Mouse (Mus musculus): Measurements from ENCODE around the gene Tmem183a.

Gene Tmem183a

DNA sequence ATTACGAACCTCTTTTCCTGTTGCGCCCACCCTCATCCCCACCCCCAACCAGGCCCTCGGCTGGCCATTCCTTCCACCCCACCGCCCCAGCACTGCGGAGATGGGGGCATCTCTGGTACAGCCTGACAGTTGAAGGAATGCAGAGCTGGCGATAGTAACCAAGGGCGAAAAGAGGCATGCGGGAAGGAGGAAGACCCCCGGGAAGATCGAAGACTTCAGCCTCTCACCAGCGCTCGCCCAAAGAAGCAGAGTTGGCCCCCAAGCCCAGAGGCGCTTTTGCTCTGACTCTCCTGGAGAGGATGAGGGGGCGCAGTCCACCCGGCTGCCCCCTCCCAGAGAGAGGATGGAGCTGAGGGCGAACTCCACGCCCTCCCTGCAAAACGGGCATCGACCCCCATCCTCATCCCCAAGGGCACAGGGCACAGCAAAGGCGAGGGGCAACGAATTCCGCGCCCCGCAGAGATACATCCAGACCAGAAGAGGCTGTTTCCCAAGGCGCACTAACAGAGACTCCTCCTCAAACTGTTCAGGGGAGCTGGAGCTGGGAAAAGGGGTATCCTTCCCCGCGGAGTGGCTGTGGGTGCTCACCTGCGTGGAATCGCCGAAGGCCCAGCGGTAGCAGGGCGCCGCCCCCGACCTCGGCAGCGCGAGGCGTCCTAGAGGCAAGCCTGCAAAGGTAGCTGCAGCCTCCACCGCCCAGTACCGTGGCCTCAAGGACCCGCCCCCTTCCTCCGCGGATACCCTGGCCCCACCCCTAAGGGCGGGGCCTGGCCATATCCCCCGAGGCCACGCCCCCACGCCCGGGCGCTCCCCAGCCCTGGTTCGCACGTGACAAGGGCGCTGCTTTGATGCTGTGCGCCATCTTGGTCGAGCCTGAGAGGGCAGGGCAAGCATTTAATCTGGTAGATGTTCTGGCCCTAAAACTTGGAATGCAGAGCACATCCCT, 17.5 kb downstream of the Tmem183a start:
- peak; percentile 78 to 81 for DNase-seq (ENCODE audit: low spot score in 2 of 2)

DNA sequence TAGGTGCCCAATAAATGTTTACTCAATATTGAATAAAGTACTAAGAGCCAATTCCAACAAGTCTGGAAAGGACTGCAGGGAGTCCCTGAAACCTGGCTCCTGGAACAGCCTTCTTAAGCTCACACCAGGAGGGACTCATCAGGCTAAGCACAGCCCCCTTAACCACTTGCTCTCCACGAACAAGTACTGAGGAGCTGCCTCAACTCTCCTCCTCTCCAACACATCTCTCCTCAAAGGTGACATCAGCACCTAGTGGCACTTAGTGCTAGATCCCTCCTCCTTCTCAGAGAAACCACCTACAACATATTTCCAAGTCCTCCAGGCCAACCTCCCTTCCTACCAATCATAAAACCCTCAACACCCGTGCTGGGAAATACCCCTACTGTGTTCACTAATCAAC, 18.2 kb downstream of the Tmem183a start:
- no peak for DNase-seq (ENCODE audit: low spot score in 2 of 2)

DNA sequence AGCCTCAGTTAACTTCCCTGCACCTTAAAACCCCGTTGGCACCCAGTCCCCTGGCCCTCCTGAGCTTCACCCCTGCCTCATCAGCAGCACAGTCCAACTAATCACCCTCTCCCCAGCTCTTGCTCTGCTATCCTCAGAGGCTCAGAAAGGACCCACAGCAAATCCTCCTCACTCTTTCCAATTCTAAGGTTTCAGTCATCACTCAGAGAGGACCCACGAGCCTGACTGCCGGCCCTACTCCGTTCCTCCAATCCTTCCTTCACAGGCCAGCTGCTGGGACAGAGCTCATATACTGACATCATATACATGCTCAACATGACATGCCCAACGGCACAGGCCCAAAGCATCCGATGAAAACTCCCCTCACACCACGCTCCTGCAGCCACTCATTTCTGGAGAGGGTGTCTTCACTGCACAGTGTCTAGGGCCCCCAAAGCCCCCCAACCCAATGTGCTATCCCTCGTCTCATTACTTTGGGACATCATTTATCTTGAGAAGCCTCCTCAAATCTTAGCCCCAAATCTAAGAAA, 18.9 kb downstream of the Tmem183a start:
- DNase-seq (ENCODE audit: low spot score in 2 of 2), result no peak

DNA sequence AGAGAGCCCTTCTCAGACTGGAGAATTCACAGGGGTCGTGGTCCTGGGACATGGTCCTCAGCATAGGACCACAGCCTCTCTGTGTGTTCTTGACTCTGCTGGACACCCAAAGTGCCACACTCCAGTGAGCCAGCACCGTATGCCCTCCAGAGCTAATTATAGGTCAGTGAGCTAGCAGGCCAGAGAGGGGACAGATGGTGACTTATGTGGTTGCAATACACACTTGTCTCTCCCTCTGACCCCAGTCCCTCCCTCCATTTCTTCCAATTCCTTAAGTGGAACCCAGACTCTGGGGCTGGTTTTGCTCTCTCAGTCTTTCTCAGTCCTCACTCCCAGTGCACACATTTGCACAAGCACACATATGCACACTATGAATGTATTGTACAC, 19.5 kb downstream of the Tmem183a start:
- no peak for DNase-seq (ENCODE audit: low spot score in 2 of 2)

DNA sequence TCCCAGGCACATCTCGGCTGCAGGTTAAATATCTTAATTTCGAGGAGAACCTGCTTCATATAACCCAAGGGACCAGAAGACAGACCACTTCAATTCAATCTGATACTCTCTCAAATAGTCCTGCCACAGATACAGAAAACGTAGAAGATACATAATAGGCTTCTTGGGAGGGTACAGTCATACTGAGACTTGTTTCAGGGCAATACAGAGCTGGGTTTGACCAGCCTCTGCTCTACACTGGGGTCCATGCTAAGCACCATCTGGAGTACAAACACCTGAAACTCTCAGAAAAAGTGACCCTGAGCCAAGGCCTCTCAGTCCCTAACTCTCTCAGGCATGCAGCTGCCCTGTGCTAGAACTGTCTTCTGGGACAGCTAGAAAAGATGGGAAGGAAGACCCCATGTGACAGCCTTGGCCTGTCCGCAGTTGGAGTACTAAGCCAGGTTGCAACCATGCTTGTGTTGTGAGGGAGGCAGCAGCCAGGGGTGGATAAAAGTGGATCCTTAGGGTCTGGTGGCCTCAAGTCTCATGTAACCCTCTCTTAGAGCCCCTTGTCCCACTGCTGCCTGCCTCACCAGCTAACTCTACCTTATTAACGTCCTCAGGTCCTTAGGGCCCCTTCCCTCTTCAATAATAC, 20.0 kb downstream of the Tmem183a start:
- no peak for DNase-seq (ENCODE audit: low spot score in 2 of 2)

DNA sequence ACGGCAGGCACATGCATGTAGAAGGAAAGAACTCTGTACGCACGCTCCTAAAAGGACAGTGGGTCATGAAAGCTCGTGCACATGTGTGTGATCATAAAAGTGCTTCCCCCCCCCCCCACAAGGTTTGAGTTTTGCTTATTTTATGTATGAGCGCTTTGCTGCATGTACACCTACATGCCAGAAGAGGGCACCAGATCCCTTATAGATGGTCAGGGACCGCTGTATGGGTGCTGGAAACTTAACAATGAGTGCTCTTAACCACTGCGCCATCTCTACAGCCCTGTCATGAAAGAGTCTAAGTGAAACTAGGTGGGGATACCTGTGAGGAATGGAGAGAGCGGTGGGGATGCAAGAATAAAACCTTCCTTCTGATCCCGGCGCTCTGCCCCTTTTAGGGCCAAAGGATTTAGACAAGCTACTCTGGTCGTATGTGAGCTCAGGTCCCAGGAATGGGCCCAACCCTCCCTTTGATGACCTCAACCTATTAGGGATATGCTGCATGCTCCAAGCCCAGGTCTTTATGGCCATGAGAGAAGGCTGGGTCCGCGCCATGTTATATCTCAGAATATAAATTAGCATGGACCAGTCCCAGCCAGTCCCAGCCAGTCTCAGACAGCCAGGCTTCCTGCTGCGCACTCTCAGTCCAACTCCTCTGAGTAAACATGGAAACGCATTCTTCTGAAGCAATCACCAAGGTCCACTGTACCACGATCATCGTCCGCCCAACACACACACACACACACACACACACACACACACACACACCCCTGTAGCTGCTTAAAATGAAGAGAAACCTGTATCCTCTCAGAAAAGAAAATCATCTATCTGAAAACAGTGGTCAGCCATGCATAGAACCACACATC, 21.8 kb downstream of the Tmem183a start:
- no peak for DNase-seq (ENCODE audit: low spot score in 2 of 2)

DNA sequence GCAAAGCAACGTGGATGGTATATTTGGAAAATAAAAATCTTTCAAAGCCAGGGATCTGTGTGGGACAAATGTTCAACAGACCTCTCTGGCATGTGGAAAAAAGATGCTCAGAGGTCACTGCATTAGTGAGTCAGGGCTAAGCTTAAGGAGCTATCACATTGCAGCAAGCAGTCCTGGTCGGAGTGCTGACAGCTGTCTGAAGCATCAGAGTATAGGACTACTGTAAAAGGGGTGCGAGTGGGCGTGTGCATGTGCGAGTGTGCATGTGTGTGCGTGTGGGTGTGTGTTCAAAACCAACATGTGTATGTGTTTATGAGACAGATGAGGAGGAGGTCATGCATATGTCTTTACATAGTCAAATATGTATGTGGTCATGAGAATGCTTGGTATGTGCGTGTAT, 22.6 kb downstream of the Tmem183a start:
- DNase-seq (ENCODE audit: low spot score in 2 of 2), result no peak

DNA sequence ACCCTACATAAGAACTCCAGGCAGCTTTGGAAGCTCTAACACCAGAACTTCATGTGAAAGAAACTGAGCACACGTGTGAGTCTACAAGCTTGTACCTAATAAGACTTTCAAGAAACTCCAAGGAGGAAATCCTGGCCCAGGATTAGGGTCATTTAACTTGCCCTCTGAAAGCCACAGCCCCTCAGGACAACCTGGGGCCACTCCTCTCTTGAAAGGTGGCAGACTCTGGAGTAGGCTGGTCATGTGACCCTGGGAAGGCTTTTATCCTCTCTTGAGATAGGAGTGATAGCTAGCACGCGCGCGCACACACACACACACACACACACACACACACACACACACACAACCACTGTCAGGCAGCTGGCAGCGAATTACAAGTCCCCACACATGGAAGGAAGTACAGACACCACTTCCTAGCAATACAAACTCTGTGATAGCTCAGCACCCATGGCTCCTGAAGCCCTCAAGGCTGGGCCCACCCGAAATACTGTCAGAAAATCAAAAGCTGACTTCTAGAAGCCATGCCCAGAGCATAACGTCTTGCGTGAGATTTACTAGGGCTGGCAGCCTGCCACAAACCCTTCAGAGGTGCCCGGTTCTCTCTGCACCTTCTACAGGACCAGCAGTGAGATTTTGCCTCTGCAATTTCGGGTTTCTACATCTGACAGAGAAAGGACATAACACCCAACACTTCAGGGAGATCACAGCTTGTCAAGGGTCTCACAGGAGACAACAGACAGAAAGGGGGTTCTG, 24.6 kb downstream of the Tmem183a start:
- DNase-seq (ENCODE audit: low spot score in 2 of 2), result no peak

DNA sequence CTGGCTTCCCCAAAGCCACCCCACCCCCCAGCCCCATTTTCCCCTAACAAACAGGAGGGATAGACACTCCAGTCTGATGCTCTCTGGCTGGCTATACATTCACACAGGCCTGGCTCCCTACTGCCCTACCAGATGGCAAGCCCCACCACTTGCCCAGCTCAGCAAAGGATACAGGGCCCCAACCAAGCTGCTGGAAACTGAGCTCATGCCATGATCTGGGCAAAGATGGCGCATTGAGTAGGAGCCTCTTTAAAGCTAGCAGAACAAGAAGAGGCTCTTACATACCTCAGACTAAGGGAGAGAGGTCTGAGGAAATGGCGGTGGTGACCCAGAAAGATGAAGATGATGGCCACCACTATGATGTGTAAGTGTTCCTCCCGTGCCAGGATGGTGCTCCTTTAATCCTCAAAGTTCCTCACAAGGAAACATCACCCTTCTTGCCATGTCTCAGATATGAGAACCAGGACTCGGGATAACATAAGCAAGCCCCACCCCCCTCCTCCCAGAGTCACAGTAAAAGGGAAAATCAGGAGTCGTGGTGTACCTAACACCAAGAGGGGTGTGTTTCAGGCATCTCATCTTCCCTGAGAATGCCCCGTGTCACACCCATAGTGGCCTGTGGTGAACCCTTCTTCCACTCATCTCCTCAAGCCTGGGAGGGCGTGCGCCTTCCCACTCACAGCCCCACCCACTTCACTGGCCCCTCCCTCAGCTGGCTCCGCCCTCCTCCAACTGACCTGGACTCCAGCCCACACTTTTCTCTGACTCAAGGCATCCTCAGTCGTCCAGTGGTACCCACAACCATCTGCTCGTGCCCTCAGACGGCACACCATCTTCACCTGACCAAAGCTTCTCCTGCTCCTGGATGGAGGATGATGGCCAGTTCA, 25.6 kb downstream of the Tmem183a start:
- DNase-seq (ENCODE audit: low spot score in 2 of 2), result no peak

DNA sequence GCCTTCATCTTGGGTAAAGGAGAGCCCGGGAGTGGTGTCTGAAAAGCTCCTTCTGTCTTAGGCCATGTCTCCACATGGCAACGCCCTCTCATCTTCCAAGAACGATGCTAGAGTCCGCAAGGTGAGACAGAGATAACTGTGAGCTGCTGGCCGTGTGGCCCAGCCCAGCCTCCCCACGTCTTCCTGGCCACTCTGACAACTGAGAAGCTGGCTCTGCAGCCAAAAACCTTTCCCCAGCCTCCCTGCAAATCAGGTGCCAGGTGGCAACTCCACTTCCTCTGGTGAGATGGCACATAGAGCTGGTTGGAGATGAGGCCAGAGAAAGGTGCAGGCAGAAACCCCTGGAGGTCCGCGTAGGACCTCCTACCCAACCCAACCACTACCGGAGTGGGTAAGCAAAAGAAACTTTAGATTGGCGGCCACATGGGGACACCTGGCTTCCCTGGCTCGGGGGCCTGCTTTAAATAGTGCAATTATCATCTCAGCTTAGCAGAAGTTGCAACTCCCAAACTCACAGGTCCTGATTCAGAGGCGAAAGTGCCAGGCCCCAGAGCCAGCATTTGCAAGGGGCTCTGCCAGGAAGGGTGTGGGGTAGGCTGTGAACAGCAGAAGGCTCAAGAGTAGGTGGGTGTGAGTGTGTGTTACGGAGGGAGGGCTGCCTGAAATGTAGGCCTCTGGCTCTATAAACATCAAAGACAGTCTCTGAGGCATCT, 26.4 kb downstream of the Tmem183a start:
- peak in 1 of 2 experiments; percentile 59 for DNase-seq (ENCODE audit: low spot score in 2 of 2)

DNA sequence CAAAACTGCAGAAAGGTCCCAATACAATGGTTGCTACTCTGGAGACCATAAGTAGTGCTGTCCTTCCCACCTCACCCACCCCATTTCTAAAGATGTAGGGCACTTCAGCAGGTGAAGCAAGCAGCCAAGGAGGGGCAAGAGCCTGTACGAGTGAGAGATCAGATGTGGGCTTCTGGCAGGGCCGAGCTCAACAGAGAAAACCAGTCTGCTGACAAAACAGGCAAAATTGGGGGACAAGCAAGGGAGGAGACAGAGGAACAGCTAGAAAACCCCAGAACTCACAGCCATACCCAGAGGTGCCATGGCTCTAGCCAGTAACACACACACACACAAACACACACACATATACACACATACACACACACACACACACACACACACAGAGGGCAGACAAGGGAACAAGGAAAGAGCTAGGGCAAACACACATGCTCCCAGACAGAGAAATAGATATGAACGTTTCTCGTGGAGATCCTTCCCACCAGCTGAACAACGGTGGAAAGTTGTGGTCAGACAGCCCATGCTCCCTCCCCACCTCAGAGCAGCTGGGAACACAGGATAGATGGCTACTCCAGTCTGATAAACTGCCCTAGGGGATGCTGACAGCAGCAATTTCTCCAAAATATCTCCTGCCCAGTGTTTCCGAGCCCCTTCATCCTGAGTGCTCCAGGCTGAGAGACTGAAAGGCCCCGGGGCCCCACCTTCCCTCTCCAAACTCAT, 27.5 kb downstream of the Tmem183a start:
- no peak for DNase-seq (ENCODE audit: low spot score in 2 of 2)

DNA sequence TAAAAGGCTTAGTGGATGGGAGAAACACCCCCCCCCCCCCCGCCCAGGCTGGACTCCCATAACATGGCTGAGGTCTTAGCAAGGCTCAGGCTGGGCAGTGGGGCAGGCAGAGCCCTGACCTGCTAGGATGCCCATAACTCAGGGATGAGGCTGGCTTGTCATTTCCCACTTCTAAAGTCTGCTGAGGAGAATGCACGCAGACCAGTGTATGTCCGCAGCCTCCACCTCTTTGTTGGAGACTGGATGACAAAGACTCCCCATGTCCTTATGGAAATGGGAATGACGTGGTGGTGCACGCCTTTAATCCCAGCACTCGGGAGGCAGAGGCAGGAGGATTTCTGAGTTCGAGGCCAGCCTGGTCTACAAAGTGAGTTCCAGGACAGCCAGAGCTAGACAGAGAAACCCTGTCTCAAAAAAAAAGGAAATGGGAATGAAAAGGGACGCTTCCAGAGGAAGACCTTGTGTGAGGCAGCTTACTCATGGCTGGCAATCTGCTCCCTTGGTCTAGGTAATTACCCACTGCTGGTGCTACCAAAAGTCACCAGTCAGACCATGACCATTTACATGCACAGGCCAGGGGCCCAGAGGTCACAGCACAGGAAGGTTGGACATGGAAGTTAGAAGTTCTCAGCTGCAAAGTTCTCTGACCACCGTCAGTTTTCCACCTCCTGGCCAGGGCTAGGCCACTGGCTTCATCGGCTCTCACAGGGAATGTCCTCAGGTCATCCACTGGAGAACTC, 28.2 kb downstream of the Tmem183a start:
- no peak for DNase-seq (ENCODE audit: low spot score in 2 of 2)

DNA sequence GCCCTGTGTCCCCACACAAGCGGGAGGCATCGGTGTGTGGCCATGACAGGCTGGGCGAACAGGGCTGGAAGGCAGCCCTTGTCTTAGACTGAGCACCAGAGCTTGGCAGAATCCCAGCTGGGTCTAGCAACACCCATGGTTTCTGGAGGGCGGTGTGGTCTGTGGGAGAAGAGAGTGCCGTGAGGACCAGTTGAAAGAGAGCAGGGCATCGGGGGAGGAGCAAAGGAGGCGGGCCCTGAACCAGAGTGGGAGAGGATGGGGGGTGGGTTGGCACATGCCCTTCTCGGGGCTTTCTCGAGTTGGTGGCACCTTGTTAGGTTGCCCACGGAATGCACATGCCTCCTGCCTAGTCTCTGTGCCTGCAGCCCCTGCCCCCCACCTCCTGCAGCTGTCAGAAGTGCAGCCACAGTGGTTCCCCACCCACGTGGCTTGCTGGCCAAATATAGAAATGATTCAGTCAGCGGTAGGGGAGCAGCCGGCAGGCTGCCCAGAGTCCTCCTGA, 29.0 kb downstream of the Tmem183a start, which contains the start of gene Ppfia4:
TSS of gene Ppfia4 (minus strand) at position 159 of the 502 bp plus-strand sequence.
- peak; percentile 50 to 58 for DNase-seq (ENCODE audit: low spot score in 2 of 2)

DNA sequence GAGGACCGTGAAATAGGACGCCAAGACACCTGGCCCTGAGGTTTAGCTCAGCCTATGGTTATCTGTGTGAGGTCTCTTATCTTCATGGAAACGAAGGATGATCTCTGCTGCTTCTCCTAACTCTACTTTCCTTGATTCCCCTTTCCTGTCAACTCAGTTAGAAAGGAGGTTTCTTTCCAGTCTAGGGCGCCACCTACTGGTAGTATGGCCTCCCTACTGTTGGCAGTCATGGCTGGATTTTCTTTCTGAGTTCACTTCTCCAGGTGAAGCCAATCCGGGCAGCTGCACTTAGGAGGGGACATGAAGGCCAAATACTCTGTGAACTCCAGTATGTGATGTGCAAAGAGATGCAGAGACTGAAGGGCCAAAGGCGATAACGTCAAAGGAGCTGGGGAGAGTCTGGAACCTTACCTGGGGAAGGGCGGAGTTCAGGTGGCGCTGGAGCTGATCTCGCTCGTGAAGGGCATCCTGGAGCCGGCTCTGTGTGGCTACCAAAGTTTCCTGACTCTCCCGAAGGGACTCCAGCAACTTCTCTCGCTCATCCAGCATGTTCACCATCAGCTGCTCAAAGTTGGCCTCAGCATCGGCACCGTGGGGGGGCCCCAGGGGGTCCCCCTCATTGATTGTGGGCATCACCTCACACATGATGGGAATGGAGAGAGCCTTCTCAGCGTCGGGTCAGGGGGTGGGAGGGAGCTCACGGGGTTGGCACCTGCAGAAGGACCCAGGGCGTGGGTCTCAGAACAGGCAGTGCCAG, 29.7 kb downstream of the Tmem183a start:
- peak; percentile 59 to 77 for DNase-seq (ENCODE audit: low spot score in 2 of 2)

DNA sequence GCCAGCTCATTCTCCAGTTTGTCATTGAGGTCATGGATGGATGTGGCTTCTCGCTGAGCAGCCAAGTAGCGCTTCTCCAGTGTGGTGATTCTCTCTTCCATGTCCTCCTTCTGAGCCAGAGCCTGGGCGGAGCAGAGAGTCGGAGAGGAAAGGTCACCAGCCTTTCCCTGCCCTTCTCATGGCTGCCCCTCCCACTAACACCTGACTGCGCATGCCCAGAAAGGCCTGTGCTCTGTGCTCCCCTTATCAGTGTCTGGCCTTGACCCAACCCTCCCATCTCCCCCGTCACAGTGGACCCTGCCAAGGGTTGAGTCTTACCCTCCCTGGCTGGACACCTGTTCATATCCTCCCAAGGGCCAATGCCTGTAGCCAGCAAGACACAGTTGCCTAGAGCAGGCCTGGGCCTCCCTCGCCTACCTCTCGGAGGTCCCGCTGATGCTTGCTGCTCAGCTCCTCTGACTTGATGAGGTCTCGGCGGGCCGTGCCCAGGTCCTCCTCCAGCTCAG, 34.9 kb downstream of the Tmem183a start:
- DNase-seq (ENCODE audit: low spot score in 2 of 2), result no peak

DNA sequence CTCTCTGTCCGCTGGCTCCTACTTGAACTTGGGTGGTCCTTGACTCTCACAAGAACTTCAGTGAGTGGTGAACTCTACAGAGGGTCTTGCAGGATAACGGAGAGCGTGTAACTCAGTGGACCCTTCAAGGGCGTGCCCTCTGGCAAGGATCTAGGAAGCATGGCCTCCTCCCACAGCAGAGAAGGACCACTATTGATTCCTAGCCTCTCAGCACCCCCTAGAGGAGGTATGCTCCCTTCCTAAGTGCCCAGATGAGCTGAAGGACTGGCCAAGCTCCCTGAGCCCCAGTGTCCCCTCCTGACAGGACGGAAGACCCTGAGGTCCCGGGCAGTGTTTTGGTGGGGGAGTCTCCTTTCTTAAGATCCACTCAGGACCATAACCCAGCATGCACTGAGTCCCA, 39.2 kb downstream of the Tmem183a start:
- DNase-seq (ENCODE audit: low spot score in 2 of 2), result no peak

All from frontal cortex, postnatal 14 days (tissue).